Mouse (Mus musculus) gastrocnemius, adult 2 months (tissue): ENCODE measurements around the gene Rin2. TPM values are rescaled to one million over a fixed set of nuclear protein-coding genes. Genes with fewer than 3 reads are reported as not detected.
"Not testable (repeated sequence)": the region's sequence is repeated elsewhere in the genome, so short reads cannot be mapped to it uniquely, and the experiment has no call there.

Experiments used
- DNase-seq: peaks from one replicate; pipeline ENCODE4 v3.0.0; 2022
- H3K27ac ChIP-seq: fragments of 200-600 bp; 2 replicates; pipeline ENCODE4 v1.8.1; 2022; ENCODE audit warnings: mild to moderate bottlenecking
- H3K4me3 ChIP-seq: fragments of 200-600 bp; 2 replicates; pipeline ENCODE4 v1.8.1; 2022; ENCODE audit warnings: mild to moderate bottlenecking, moderate library complexity
- CTCF ChIP-seq: fragments of 200-600 bp; IDR thresholded peaks from 2 replicates; pipeline ENCODE4 v1.8.1; 2022; ENCODE audit warnings: antibody characterized with exemption, mild to moderate bottlenecking, moderate library complexity
- intact Hi-C: fragments of 180-260 bp; cut with DNase I; formaldehyde crosslinking; loops from one replicate; pipeline ENCODE4 v1.15.1; 2025
- microRNA-seq: library from miRNA; unstranded; fragments of <30 nt; microRNA quantifications from one replicate; pipeline ENCODE4 v1.2.0, GENCODE M21; 2021
- total RNA-seq, 2 experiments: library from RNA; stranded (reverse); gene quantifications; 2 replicates each; pipeline ENCODE4 v1.2.3; 2021

Gene Rin2
- total RNA-seq, 2 experiments from 2014 or later: 10.3 to 11.5 TPM

DNA sequence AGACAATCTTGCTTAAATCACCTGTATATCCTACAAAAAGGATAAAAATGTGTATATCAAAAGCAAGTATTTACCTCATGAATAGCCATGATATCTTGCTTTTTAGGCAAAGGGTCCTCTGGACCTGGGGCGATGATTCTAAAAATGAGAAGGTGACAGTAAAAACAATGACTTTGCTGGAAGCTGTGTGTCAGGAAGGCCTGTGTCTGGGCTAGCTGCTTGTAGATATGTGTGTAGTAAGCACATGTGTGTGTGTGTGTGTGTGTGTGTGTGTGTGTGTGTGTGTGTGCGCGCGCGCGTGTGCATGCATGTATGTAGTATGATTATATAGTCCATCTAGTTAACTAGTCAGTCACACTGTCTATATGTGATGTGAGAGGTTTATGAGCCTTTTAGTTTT is 218.7 kb downstream of the Rin2 start:
- Histone ChIP-seq H3K27ac (no peak overlapping the region), H3K4me3 (no peak overlapping the region)
- no peak for DNase-seq
- intact Hi-C loops: no loop called here
- TF ChIP-seq CTCF: no peak

DNA sequence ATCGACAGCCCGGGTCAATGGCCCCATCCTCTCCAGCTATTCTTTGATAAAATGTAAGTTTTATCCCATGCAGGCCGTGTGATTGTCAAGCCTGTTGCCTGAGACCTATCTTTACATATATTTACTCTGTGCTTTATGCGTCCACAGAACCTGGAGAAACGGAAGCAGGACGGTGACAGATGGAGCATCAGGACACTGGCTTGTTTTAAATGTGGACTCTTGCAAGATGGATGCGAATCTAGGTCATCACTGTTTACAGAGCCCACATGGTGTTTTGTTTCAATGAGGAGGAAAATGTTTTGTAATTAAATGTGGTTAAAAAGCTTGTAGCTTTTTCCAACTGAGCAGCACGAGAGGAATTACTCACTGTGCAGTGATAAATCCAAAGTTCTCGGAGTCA is 223.1 kb downstream of the Rin2 start:
- Histone ChIP-seq H3K27ac (peak overlapping the region; percentile 61), H3K4me3 (no peak overlapping the region)
- DNase-seq: no peak
- intact Hi-C loops: no loop called here
- no peak for TF ChIP-seq CTCF

DNA sequence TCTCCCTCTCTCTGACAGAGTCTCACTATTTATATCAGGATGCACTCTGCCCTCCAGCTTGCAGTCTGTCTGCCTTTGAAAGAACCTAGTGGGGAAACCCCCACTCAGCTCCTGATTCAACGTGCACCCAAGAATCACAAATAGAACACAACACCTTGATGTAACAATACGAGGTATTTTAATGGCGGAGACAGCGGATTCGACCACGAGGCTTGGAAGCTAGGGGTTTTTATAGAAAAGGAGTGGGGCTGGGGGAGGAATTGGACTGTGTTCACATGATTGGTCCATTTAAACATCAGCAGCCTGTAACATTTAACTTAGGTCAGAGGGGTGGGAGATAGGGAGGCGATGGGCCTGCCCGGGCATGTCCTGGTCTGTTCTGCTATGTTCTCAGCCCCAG is 225.3 kb downstream of the Rin2 start:
- H3K27ac ChIP-seq, DNase-seq, H3K4me3 ChIP-seq, intact Hi-C loops: not testable (repeated sequence)

DNA sequence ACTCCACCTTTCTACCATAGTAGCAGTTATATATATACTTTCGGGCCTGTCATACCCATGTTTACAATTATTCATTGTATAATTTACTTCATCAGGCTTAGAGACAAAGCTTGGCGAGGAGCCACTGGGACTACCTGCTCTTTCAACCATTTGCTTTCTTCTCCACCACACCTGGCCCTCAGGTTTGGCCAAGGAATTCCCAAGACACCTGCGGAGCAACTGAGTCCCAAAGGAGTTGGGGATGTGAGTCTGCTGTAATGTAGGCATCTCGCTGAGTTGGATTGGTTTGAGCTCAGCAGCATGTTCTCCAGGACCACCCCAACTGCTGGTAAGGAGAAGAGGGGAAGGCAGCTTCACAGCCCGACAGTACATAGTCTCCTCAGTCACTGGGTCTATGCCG is 226.8 kb downstream of the Rin2 start, which contains the start of gene Naa20:
Naa20 (plus strand) TSS at position 239 of the 400 bp plus-strand sequence.
- DNase-seq: no peak
- H3K4me3 ChIP-seq: peak within 1 kb of the TSS; percentile 91
- TF ChIP-seq CTCF: no peak
- intact Hi-C loops: loop anchor here (1.0 kb wide), 1 partner anchor 203 kb away; no protein-coding TSS in a partner anchor
- peak within 1 kb of the TSS; percentile 97 for H3K27ac ChIP-seq

DNA sequence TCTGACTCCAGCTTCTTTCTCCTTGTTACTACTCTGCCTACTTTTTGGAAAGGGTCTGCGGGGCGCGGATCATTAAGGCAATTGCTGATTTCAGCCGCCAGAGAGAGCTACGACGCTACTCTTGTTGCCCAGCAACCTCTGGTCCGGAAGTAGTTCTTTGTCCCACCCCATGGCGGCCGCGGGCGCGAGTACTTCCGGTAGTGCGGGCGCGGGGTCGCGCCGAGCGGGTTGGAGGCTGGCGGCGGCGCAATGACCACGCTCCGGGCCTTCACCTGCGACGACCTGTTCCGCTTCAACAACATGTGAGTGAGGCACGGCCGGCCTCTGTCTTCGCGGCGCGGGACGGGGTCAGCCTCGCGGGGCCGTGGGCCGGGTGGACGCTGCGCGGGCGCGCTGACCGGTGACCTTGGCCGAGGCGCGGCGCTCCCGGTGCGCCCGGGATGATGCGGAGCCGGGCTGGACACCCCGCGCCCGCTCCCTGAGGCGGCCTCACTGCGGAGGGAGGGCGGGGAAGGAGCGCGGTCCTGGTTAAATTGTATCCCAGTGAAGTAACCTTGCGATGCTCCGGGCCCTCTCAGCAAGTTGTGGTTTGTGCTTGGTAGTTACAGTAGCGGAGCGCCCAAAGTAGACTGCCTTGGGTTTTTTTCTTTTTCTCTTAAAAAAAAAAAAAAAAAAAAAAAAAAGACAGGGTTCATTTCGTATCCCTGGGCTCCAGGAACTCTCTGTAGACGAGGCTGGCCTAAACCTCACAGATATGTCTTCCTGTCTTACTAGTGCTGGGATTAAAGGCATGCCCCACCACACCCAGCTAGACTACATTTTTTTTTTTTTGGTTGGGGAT is 228.3 kb downstream of the Rin2 start:
- H3K4me3 ChIP-seq: peak overlapping the region; percentile 91
- intact Hi-C loops: no loop called here
- DNase-seq: peak; percentile 93
- peak overlapping the region; percentile 97 for H3K27ac ChIP-seq
- TF ChIP-seq CTCF: peak; percentile 67

DNA sequence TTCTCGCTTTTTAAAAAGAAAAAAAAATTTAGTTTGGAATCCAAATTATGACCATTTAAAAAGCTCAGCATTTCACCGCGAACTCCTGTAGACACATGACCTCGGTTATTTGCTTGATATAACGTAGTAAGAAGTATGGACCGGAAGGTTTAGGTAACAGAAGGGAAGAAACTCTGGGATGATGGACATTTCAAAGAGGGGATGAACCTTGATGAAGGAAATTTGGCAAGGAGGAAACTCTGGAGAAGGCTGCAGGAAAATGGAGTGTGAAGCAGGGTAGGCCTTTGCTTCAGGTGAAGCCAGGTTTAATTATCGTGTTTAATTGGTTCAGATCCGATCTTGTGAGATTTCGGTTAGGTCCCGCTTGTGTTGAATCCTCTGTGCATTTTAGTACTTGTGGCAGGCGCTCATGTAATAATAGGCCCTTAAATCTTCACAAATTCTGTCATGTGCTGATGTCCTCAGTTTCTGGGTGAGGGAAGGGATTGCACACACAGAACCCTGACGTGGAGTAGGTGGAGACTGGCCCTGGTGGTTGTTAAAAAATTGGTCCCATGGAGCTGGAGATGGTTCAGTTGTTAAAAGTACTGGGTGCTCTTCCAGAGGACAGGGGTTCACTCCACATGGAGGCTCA is 229.1 kb downstream of the Rin2 start:
- TF ChIP-seq CTCF: no peak
- no peak for DNase-seq
- peak overlapping the region; percentile 91 for H3K4me3 ChIP-seq
- H3K27ac ChIP-seq: peak overlapping the region; percentile 97
- intact Hi-C loops: no loop called here

DNA sequence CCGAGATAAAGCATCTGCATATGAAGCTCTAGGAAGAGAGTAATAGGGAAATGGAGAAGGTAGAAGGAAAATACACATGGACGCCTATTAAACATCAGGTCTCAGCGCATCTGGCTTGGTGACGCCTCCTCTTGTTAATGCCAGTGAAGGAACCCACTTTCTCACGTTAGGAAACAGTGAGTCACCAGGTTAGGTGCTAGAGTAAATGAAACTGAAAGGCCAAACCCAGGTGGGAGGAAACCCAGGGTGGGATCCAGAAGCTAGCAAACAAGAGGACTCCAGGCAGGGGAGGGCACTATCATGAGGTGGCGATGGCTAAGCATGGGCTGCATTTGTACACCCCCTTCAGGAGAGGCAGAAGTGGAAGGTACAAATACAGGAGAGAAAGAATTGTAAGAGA is 230.1 kb downstream of the Rin2 start:
- Histone ChIP-seq H3K4me3 (no peak overlapping the region), H3K27ac (no peak overlapping the region)
- TF ChIP-seq CTCF: no peak
- intact Hi-C loops: no loop called here
- no peak for DNase-seq

DNA sequence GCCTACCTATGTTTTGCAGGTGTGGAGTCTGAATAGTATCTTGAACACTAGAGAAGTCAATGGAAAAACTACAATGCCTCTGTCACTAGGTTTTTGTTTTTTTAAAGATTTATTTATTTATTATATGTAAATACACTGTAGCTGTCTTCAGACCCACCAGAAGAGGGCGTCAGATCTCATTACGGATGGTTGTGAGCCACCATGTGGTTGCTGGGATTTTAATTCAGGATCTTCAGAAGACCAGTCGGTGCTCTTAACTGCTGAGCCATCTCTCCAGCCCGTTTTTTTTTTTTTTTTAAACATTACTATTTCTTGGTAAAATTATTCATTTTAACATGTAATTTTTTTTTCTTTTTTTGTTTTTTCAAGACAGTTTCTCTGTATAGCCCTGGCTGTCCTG is 230.9 kb downstream of the Rin2 start:
- peak; percentile 54 for TF ChIP-seq CTCF
- intact Hi-C loops, DNase-seq, H3K4me3 ChIP-seq, H3K27ac ChIP-seq: not testable (repeated sequence)

DNA sequence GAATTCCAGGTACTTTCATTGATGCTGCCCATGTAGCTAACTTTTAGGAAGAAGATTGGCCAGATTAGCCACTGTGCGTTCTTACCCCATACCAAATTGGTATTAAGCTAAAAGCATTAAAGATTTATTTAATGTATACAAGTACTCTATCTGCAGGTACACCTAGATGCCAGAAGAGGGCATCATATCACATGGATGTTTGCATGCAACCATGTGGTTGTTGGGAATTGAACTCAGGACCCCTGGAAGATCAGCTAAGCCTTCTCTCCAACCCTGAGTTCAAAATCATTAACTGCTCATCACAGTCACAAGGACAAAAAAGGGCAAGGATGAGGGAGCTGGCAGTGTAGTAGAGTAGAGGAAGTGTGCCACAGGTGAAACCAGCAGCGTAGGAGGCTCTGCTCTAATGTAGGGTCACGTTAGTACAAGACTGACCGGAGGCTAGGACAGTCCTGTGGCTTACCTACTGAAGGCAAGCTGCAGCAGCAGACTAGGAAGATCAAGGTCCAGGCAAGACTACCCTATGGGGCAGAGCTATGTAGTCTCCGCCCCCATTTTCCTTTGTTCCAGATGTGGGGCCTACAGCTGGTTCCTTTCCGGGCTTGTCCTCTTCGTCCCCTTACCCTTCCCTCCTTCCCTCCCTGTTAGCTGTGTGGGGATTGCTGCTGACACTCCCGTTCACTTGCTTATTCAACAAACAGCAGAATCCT is 246.1 kb downstream of the Rin2 start:
- H3K27ac ChIP-seq: no peak overlapping the region
- no peak for DNase-seq
- TF ChIP-seq CTCF: peak; percentile 32
- no peak overlapping the region for H3K4me3 ChIP-seq
- intact Hi-C loops: no loop called here

DNA sequence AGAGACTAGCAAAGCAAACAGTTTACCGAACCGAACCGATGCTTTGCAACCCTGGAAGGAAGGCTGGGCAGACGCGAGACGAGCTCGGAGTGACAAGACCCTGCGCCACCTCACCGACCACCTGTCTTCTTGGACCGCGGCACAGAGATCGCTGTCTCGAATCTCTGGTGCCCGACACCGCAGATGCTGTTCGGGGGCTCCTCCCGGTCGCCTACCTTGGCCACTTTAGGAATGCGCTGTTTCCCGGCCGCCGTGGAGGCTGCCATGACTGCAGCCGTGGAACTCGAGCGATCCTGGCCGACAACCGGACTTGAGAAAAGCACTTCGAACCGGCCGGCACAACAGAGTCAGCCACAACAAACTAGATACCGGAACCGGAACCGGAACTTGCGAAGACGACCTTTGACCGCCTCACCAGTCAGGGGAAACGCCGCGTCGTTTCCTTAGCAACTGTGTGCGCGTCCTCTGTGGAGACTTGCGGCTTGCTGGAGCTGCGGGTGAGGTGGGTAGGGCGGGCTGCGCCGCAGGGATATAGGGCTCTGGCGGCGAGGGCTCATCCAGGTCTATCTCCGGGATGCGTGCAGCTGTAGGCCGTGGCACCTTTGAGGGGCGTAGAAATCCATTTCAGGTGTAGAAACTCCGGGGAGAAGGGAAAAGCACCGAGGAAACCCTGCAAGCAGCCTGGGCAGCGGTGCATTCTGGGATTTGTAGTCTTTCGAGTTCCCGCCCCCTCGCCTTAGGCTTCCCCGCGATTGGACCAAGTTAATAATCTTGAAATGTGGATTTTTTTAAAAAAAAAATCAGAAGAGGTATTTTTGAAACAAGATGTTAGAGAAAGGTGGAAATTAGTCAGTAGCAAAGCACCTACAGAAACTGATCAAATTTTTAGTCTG is 259.6 kb downstream of the Rin2 start, which contains the start of the genes Cfap61 and Crnkl1:
Cfap61 (plus strand) TSS at position 446 of the 893 bp plus-strand sequence.
Crnkl1 (minus strand) TSS at position 676 of the 893 bp plus-strand sequence.
- peak; percentile 95 for DNase-seq
- Histone ChIP-seq H3K27ac (peak within 1 kb of the TSS; percentile 87), H3K4me3 (peak within 1 kb of the TSS; percentile 87)
- intact Hi-C loops: loop anchor here (1.0 kb wide), 1 partner anchor 235 kb away; no protein-coding TSS in a partner anchor
- no peak for TF ChIP-seq CTCF

DNA sequence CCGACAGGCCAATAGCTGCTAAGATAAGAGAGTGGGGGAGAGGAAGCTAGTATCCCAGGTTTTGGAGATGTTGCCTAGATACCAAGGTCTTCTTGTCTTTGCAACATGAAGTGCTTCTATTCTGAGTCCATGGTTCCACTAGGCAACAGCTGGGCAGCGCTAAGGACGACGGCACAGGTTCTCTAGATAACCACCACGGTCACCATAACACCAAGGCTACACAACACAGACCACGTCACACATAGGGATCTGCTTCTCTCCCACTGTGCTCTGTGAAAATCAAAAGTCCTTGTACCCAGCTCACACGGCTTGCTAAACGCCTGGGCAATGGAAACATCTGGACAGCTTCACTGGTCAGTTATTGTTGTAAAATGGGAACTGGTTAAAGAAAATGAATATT is 262.0 kb downstream of the Rin2 start:
- Histone ChIP-seq H3K27ac (no peak overlapping the region), H3K4me3 (no peak overlapping the region)
- no peak for TF ChIP-seq CTCF
- no peak for DNase-seq
- intact Hi-C loops: no loop called here

Small RNAs within 50 kb of the gene (microRNA-seq; reads per million reads assigned to microRNA genes)
- gene Gm25026: not detected

Other genes with a start within 250 kb of the Rin2 start
- 10 to 100 TPM; 53.5 to 69.1 TPM for gene Naa20, start 226.9 kb downstream of the Rin2 start, total RNA-seq